Mouse (Mus musculus): ENCODE measurements around the gene Unc13a. TPM values are rescaled to one million over a fixed set of nuclear protein-coding genes. Genes with fewer than 3 reads are reported as not detected.
"Not testable (repeated sequence)": the region's sequence is repeated elsewhere in the genome, so short reads cannot be mapped to it uniquely, and the experiment has no call there.

Gene Unc13a
- polyA plus RNA-seq, 1 experiment from 2014 or later: 6.5 TPM

DNA sequence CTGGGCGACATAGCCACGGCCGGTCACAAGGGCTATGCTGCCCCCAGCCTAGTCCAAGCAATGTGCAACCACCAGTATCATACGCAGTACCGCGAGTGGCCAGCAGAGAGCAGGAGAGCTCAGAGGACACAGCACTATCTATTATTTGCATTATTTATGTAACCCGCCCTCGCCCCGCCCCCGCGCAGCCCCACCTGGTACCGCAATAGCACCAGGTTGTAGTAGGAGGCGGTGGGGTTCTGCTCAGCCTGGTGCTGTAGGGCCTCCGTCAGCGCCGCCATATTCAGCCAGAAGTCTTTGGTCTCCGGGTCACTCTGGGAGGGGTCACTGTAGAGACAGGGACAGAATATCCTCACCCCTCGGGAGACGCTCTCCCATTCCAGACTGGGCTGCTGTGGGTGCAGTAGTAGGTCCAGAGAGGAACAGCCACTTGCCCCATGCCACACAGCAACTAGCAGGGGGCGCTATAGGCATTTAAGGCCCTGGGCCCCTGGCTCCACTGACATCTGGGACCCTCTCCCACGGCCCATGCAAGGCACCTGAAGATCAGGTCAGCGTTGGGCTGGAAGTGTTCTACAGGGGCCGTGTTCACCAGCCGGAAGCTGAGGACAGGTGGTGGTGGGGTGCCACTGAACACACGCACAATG, 38.4 kb upstream of the Unc13a start:
- no peaks in the 10 kb centered on the region for H3K9me3 ChIP-seq (ENCODE audit: control insufficient read depth, low read length)
- no peak overlapping the region for H3K9ac ChIP-seq (ENCODE audit: low read length)
- H3K27me3 ChIP-seq (ENCODE audit: control insufficient read depth, insufficient read depth, low read length): peaks cover 12% of the 10 kb centered on the region
- H3K4me1 ChIP-seq (replicated peaks; ENCODE audit: control insufficient read depth, insufficient read depth, low read length): 0 out of 2 replicates have a peak, but pooled peaks cover 2% of the 10 kb centered on the region
- DNase-seq (ENCODE audit: low spot score) (peak; percentile 91), ATAC-seq (replicated peaks; ENCODE audit: low FRiP score) (peak; percentile 69)
- 18% methylated on average over 25 of the region's 25 CpGs for WGBS
- H3K4me2 ChIP-seq (ENCODE audit: low read depth, low read length, severe bottlenecking): peak overlapping the region; percentile 38; the same call in 1 of the 2 replicates
- H3K36me3 ChIP-seq (ENCODE audit: control insufficient read depth, insufficient read depth, low read length): no peaks in the 10 kb centered on the region
- H3K4me3 ChIP-seq (ENCODE audit: low read depth, low read length): no peak overlapping the region
- H3K27ac ChIP-seq (ENCODE audit: low read depth, low read length): no peak overlapping the region

DNA sequence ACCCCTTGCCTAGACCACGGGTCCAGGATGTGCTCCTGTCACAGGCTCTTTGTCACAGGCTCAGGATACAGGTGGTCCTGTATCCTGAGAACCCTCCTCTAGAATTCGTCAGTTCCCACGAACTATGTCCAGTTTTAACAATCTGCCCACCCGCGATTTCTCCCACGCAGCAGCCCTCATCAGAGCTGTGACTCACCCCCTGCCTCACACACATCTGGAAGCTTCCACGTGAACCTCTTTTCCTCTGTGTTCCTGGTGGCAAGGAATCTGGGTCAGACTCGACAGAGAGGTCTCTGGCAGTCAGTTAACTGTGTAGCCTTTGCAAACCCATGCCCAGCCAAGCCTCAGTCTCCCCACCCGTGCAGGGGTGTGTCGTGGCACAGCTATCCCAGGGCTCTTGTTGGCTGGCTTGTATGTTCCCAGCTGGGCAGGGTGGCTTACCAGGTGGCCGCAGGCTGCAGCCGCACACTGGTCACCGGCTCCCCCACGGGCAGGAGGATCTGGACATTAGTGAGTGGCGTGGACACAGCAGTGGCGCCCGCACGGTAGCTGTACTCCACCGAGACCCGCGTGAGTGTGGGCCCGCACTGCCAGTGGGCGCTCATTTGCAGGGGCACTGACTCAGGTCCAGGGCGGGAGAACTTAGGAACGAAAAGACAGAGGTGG, 37.7 kb upstream of the Unc13a start:
- H3K27ac ChIP-seq (ENCODE audit: low read depth, low read length): no peak overlapping the region
- no peak overlapping the region for H3K9ac ChIP-seq (ENCODE audit: low read length)
- no peak overlapping the region for H3K4me3 ChIP-seq (ENCODE audit: low read depth, low read length)
- no peaks in the 10 kb centered on the region for H3K9me3 ChIP-seq (ENCODE audit: control insufficient read depth, low read length)
- peak; percentile 34 for ATAC-seq (replicated peaks; ENCODE audit: low FRiP score)
- peaks cover 12% of the 10 kb centered on the region for H3K27me3 ChIP-seq (ENCODE audit: control insufficient read depth, insufficient read depth, low read length)
- WGBS: 41% methylated on average over 25 of the region's 25 CpGs
- no peak for DNase-seq (ENCODE audit: low spot score)
- 0 out of 2 replicates have a peak, but pooled peaks cover 2% of the 10 kb centered on the region for H3K4me1 ChIP-seq (replicated peaks; ENCODE audit: control insufficient read depth, insufficient read depth, low read length)
- peak overlapping the region; percentile 38; the same call in 1 of the 2 replicates for H3K4me2 ChIP-seq (ENCODE audit: low read depth, low read length, severe bottlenecking)
- H3K36me3 ChIP-seq (ENCODE audit: control insufficient read depth, insufficient read depth, low read length): no peaks in the 10 kb centered on the region

DNA sequence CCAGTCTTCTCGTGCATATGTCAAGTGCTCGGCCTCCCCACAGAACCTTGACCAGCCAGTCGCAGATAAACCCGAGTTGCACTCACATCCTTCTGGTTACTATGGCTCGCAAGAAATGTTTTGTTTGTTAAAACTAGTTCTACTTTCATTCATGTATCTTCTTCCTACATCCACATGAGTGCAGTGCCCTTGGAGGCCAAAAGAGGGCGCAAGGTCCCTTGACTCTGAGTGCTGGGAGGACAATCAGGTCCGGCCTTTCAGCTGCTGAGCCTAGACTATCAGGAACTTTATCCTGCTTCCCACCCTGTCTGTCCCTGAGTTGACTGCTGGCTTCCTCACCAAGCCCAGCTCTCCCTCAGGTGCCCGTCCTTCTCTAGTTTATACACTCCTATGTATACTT, 36.3 kb upstream of the Unc13a start:
- Histone ChIP-seq H3K9me3 (ENCODE audit: control insufficient read depth, low read length) (no peaks in the 10 kb centered on the region), H3K27ac (ENCODE audit: low read depth, low read length) (no peak overlapping the region), H3K9ac (ENCODE audit: low read length) (no peak overlapping the region), H3K27me3 (ENCODE audit: control insufficient read depth, insufficient read depth, low read length) (peaks cover 12% of the 10 kb centered on the region), H3K4me1 (replicated peaks; ENCODE audit: control insufficient read depth, insufficient read depth, low read length) (0 out of 2 replicates have a peak, but pooled peaks cover 2% of the 10 kb centered on the region), H3K36me3 (ENCODE audit: control insufficient read depth, insufficient read depth, low read length) (no peaks in the 10 kb centered on the region), H3K4me2 (ENCODE audit: low read depth, low read length, severe bottlenecking) (no peak overlapping the region), H3K4me3 (ENCODE audit: low read depth, low read length) (no peak overlapping the region)
- 33% methylated on average over 8 of the region's 8 CpGs for WGBS
- ATAC-seq (replicated peaks; ENCODE audit: low FRiP score) (no peak), DNase-seq (ENCODE audit: low spot score) (peak; percentile 76)

DNA sequence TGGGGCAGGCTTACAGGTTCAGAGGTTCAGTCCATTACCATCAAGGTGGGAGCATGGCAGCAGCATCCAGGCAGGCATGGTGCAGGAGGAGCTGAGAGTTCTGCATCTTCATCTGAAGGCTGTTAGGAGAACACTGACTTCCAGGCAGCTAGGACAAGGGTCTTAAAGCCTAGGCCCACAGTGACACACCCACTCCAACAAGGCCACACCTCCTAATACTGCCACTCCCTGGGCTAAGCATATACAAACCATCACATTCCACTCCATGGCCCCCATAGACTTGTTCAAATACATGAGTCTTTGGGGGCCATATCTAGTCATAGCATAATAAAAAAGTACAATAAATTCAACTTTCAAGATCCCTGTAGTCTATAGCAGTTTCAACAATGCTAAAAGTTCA, 31.8 kb upstream of the Unc13a start:
- H3K36me3 ChIP-seq (ENCODE audit: control insufficient read depth, insufficient read depth, low read length); H3K9me3 ChIP-seq (ENCODE audit: control insufficient read depth, low read length); ATAC-seq (replicated peaks; ENCODE audit: low FRiP score); H3K4me1 ChIP-seq (replicated peaks; ENCODE audit: control insufficient read depth, insufficient read depth, low read length); H3K27ac ChIP-seq (ENCODE audit: low read depth, low read length); DNase-seq (ENCODE audit: low spot score); H3K4me3 ChIP-seq (ENCODE audit: low read depth, low read length); H3K9ac ChIP-seq (ENCODE audit: low read length); H3K4me2 ChIP-seq (ENCODE audit: low read depth, low read length, severe bottlenecking): not testable (repeated sequence)
- peaks cover 35% of the 10 kb centered on the region for H3K27me3 ChIP-seq (ENCODE audit: control insufficient read depth, insufficient read depth, low read length)

DNA sequence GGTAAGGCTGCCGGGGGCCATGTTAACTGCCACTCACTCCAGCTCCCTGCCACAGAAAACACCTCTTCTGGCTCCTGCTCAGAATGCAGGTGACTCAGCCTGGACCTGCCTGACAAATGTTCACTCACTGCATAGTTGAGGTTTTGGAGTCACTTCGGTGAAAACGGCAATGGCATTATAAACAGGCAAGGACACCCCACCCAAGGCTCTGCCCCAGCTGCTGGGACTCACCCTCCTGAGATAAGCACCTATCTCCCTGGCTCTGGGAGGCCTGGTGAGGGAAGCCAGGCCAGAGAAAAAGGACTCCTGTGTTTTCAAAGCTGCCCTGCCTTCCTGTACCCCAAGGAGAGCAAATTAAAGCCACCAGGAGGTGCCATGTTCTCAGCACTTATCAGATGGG, 31.4 kb upstream of the Unc13a start:
- H3K27ac ChIP-seq (ENCODE audit: low read depth, low read length): no peak overlapping the region
- H3K36me3 ChIP-seq (ENCODE audit: control insufficient read depth, insufficient read depth, low read length): no peaks in the 10 kb centered on the region
- H3K4me2 ChIP-seq (ENCODE audit: low read depth, low read length, severe bottlenecking): no peak overlapping the region
- no peak overlapping the region for H3K9ac ChIP-seq (ENCODE audit: low read length)
- peaks cover 36% of the 10 kb centered on the region for H3K27me3 ChIP-seq (ENCODE audit: control insufficient read depth, insufficient read depth, low read length)
- no peak overlapping the region for H3K4me3 ChIP-seq (ENCODE audit: low read depth, low read length)
- no peaks in the 10 kb centered on the region for H3K9me3 ChIP-seq (ENCODE audit: control insufficient read depth, low read length)
- DNase-seq (ENCODE audit: low spot score) (no peak), ATAC-seq (replicated peaks; ENCODE audit: low FRiP score) (no peak)
- 0 out of 2 replicates have a peak, but pooled peaks cover 2% of the 10 kb centered on the region for H3K4me1 ChIP-seq (replicated peaks; ENCODE audit: control insufficient read depth, insufficient read depth, low read length)
- 86% methylated on average over 3 of the region's 3 CpGs for whole genome bisulfite sequencing

DNA sequence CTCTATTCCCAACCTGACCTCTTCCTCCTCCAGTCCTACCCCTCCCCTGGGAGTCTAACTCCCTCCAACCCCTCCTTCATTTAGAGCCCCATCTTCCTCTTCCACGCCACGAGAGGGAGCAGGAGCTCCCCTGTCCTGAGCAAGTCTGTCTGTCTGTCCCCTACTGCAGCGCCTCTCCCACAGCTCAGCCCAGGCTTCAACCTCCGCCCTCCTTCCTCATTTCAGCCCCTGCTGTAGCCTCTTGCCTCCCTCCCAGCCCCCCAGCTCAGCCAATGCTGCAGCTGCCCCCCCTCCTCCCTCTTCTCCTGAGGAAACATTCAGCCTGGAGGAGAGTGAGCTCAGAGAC, 30.5 kb upstream of the Unc13a start:
- ATAC-seq (replicated peaks; ENCODE audit: low FRiP score): no peak
- H3K4me2 ChIP-seq (ENCODE audit: low read depth, low read length, severe bottlenecking): no peak overlapping the region
- DNase-seq (ENCODE audit: low spot score): no peak
- H3K4me1 ChIP-seq (replicated peaks; ENCODE audit: control insufficient read depth, insufficient read depth, low read length): 0 out of 2 replicates have a peak, but pooled peaks cover 2% of the 10 kb centered on the region
- H3K27ac ChIP-seq (ENCODE audit: low read depth, low read length): no peak overlapping the region
- no peak overlapping the region for H3K4me3 ChIP-seq (ENCODE audit: low read depth, low read length)
- no peak overlapping the region for H3K9ac ChIP-seq (ENCODE audit: low read length)
- H3K9me3 ChIP-seq (ENCODE audit: control insufficient read depth, low read length): no peaks in the 10 kb centered on the region
- peaks cover 34% of the 10 kb centered on the region for H3K27me3 ChIP-seq (ENCODE audit: control insufficient read depth, insufficient read depth, low read length)
- WGBS: 35% methylated on average over 4 of the region's 4 CpGs
- no peaks in the 10 kb centered on the region for H3K36me3 ChIP-seq (ENCODE audit: control insufficient read depth, insufficient read depth, low read length)

DNA sequence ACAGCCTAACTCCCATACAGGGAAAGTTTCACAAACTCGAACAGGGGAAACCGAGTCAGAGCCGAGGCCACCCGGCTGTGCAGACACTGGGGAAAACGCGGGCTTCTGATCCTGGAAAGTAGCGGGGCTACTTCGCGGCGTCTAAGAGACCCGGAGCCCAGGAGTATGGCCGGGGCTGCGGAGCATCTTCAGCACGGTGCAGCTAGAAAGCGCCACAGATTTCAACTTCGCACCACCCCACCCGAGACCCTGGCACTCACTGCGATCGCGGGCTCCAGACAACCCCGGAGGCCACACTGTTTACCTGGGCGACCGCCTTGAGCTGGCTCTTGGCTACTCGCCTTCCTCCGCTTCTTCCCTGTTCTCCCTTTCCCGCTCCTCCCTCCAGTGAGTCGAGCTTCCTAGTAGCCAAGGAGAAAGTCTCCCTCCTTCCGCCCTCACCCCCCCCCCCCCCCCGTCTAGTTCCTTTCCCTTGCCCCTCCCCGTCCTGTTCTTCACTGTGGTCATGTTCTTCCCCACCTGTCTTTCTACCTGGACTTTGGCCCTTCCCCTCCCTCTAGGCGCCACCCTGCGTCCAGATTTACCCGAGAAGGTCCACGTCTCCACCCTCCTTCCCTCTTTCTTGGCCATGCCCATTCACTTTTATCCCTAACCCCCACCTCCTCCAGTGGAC, 30.0 kb upstream of the Unc13a start, which contains the start of gene B3gnt3:
Gene B3gnt3, minus strand, starts transcription at position 376 of the 673 bp plus-strand sequence.
- Histone ChIP-seq H3K4me2 (ENCODE audit: low read depth, low read length, severe bottlenecking) (no peak within 1 kb of the TSS), H3K36me3 (ENCODE audit: control insufficient read depth, insufficient read depth, low read length) (no peaks in the 10 kb centered on the region), H3K4me1 (replicated peaks; ENCODE audit: control insufficient read depth, insufficient read depth, low read length) (0 out of 2 replicates have a peak, but pooled peaks cover 2% of the 10 kb centered on the region), H3K27ac (ENCODE audit: low read depth, low read length) (no peak within 1 kb of the TSS), H3K9me3 (ENCODE audit: control insufficient read depth, low read length) (no peaks in the 10 kb centered on the region), H3K9ac (ENCODE audit: low read length) (no peak within 1 kb of the TSS), H3K27me3 (ENCODE audit: control insufficient read depth, insufficient read depth, low read length) (peaks cover 34% of the 10 kb centered on the region), H3K4me3 (ENCODE audit: low read depth, low read length) (no peak within 1 kb of the TSS)
- ATAC-seq (replicated peaks; ENCODE audit: low FRiP score): no peak
- WGBS: 24% methylated on average over 33 of the region's 34 CpGs
- no peak for DNase-seq (ENCODE audit: low spot score)

DNA sequence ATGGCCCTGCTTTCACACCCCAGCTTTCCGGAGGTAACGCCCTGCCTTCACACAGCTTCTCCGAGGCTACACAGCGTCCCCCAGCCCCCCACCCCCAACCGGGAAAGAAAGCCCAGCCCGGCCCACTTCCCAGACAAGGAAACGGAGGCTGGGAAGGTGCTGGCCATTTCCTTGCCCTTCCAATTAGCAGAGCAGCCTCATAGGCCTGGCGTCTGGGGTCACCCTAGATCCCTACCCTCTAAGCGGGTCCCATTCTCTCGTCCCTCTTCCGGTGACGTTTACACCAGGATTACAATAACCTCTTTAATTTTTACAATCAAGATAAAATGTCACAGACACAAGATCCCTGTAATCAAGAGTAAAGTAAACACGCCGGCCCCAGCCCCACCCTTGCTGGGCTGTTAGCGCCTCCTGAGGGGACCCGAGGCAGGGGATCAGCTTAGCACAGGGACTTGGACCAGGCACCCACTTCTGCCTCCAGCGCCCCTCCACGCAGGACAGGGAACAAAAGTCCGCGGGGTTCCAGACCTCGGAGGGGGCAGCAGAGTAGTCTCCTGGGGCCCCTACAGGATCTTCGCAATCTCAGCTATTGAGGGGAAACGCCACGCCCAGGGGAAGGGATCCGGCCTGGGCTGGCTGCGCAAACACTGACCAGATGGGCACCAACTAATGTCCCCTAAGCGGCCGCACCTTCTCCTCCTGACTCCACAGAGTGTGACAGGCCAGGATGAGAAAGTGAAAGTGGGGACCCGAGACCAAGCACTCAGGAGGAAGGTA, 29.1 kb upstream of the Unc13a start:
- ATAC-seq (replicated peaks; ENCODE audit: low FRiP score): 0 out of 2 replicates have a peak, but pooled peaks have one; percentile 21
- Histone ChIP-seq H3K27ac (ENCODE audit: low read depth, low read length) (no peak overlapping the region), H3K4me1 (replicated peaks; ENCODE audit: control insufficient read depth, insufficient read depth, low read length) (0 out of 2 replicates have a peak, but pooled peaks cover 2% of the 10 kb centered on the region), H3K4me3 (ENCODE audit: low read depth, low read length) (no peak overlapping the region), H3K27me3 (ENCODE audit: control insufficient read depth, insufficient read depth, low read length) (peaks cover 34% of the 10 kb centered on the region), H3K4me2 (ENCODE audit: low read depth, low read length, severe bottlenecking) (no peak overlapping the region), H3K9ac (ENCODE audit: low read length) (no peak overlapping the region), H3K36me3 (ENCODE audit: control insufficient read depth, insufficient read depth, low read length) (no peaks in the 10 kb centered on the region), H3K9me3 (ENCODE audit: control insufficient read depth, low read length) (no peaks in the 10 kb centered on the region)
- DNase-seq (ENCODE audit: low spot score): no peak
- WGBS: 11% methylated on average over 29 of the region's 29 CpGs
